Mouse (Mus musculus) monocyte, adult 2 months (primary cell): ENCODE data around the gene Csmd2.

Experiments
- DNase-seq, 2 experiments: peaks; one replicate each; pipeline ENCODE4 v3.0.0; 2022; ENCODE audit warnings: low spot score in 2 of 2, low read depth in 1 of 2

Csmd2 gene

GRCm38 (mm10) chr4:128139991-128140390, 152.3 kb downstream of the Csmd2 start:
- no peak for DNase-seq

DNA sequence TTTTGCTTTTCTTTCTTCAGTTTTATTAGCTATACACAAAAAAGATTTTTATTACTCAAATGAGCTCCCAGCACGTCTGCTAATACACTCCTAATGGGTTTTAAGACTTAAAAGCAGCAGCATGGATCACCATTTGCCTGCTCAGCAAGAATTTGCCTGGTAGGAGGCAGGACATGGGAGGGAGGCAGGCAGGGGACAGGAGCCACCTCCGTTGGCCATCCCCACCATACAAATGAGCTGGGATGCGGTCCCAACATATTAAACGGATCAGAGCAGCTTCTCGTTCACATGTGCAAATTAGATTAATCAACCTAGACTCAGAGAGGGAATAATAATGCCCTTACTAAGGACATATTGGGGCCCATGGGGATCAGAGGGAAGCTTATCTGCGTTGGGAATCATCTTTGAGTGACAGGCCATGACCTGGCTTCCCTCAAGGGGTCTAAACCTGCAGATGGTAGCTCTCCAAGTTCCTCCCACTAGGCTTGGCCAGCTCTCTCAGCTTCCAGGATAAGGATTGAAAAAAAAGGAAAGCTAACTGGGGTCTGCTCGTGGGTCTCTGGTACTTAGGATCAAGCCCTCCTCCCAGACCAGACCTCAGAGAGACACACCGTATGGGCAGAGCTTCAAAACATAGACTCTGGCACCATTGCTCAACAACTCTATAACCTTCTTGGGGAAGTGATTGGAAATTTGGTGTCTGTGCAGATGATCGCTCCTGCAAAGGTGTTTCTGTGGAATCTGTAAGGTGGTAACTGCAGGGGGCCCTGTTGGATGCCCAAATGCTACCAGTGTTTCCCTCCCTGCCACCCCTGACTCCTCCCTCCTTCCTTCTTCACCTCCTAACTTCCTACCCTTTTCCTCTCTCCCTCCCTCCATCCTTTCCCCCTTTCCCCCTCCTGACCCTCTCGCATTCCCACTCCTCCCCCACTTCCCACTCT, 153.8 kb downstream of the Csmd2 start:
- DNase-seq, result no peak

- DNase-seq, result no peak
These were observed 154.6 kb downstream of the Csmd2 start for GRCm38 (mm10) chr4:128142279-128142678.

GRCm38 (mm10) chr4:128143147-128143546, 155.5 kb downstream of the Csmd2 start:
- no peak for DNase-seq

DNA sequence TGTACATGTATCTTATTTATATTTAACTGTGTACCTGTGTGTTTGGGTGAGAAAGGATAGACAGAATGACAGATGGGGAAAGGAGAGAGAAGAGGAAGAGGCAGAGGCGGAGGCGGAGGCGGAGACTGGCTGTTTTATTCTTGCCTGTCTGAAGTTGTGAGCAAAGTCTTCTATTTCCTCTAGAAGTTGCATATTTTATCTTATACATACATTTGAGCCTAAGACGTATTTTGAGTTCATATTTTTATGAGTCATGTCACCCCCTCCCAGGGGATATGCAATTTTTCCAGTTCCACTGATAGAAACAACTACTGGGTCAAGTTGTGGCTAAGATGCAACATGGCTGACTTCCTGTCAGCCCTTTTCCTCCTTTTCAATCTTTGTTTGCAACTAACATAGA, 161.9 kb downstream of the Csmd2 start:
- no peak for DNase-seq

- no peak for DNase-seq
These were observed 164.4 kb downstream of the Csmd2 start for GRCm38 (mm10) chr4:128152066-128152465.

DNA sequence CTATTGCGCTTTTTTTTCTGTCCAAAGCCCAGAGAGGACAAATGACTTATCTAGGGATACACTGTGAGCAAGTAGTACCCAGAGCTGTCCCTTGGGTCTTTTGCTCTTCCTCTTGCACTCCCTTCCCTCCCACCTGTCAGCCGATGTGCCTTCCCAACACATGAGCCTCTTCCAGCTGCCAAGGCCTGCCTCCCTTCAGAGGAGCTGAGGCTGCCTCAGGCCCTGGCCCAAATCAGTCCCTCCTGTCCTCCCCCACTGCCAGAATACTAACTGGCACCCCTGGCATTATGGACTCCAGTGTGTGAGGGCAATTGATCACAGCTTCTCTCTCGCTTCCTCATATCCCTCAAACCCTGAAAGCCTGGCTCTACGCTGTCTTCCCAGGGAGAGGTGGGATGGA, 165.5 kb downstream of the Csmd2 start:
- no peak for DNase-seq

DNA sequence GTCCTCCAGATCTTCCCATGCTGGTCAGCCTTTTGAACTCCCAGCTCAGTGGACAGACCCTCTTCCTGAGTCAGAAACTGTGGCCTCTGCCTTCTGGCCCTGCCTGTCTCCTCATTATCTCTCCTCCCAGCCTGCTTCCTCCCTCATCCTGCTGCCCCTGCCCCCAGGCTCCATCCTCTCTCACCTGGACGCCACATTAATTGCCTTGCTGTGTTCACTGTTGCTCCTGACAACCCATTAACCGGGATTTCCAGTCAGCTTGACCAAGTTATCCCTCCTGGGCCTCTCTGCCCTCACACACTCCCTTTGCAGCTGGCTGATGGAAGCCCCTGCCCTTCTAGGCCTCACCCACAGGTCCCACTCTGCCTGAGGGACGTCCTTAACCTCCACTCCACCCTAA, 167.6 kb downstream of the Csmd2 start:
- no peak for DNase-seq

GRCm38 (mm10) chr4:128160656-128161055, 173.0 kb downstream of the Csmd2 start:
- DNase-seq, result no peak

DNA sequence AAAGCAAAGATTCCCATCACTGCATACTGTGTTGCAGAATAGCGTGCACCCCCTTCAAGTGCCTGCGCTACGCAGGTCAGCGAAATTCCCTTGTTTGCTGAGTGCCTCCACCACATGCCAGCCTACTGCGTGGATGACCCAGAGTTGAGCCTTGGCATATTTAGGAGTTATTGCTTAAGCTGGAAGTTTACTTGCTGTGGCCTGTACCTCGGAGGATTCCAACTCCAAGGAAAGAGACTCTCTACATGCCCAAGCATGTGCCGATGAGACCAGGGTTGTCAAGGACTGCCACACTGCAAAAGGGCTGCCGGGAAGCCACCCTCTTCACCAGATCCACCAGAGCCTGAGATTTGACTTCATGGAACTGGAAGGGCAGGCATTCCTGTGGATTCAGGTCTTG, 182.5 kb downstream of the Csmd2 start:
- DNase-seq, result no peak

DNA sequence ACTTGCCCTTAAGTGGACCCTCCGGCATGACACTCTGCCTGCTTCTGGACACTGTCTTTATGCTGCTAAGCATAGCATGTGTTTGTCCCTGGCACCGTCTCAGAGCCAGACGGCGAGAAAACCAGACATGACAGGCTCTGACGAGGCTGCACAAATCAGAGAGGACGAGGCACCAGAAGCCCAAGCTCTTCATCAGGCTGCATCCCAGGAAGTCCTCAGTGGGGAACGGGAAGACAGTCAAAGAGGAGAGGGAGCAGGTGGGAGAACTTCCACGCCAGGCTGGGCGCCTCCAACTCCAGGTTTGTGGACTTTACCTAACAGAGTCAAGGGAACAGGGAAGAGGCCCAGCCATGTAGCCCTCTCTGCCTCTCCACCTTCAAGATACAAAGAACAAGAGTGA, 183.6 kb downstream of the Csmd2 start:
- DNase-seq, result no peak

- no peak for DNase-seq
These were observed 184.0 kb downstream of the Csmd2 start for GRCm38 (mm10) chr4:128171701-128172100.

DNA sequence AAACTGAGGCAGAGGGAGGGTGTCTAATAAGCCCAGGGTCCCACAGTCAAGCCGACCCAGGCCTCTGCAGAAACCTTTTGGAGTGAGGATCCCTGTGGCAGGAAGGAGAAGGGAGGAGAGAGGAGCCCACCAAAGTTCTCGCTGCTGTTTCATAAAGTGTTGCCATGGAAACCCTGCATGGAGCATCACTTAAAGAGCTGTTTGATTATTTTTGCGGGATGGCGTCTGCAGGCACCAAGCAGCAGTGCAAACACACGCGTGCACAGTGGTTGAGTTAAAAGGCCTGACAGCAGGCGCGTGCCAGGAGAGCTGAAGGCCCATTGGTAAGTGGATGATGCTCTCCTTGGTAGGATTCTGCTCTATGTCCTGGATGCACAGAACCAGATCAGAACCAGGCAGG, 191.3 kb downstream of the Csmd2 start:
- no peak for DNase-seq

DNA sequence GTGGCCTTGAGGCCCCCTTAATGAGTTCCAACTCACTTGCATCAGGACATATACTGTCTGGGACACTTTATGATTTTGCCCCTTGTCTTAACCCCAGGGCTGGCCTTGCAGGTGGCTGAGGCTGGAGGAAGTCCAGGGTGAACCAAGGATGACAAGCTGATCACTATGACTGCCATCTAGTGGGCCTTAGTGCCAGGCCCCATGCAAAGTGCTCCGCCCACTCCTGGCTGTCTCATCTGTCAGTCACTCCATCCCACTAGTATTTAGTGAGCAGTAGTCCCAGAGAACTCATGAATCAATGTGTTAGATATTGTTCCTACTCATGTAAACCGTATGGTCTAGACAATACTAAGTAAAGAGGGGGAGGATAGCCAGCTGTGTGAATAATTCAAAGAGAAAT, 191.9 kb downstream of the Csmd2 start:
- DNase-seq, result no peak

DNA sequence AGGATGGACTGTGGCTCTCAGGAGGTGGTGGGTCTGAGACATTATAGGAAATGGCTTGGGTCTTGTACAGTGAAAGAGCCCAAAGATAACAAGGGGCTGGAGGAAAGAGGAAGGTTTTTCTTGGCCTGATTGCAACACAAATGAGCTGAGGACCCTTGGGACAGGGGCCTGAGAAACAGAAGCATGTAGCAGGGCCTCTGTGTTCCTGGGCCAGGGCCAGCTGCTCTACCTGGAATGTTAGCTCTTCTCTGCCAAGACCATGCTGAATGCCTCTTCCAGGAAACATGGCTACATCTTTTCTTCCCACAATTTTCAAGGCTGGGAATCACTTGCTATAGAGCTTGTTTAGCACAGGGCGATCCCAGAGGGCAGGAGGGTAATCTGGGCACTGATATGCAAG, 197.1 kb downstream of the Csmd2 start:
- DNase-seq, result no peak

DNA sequence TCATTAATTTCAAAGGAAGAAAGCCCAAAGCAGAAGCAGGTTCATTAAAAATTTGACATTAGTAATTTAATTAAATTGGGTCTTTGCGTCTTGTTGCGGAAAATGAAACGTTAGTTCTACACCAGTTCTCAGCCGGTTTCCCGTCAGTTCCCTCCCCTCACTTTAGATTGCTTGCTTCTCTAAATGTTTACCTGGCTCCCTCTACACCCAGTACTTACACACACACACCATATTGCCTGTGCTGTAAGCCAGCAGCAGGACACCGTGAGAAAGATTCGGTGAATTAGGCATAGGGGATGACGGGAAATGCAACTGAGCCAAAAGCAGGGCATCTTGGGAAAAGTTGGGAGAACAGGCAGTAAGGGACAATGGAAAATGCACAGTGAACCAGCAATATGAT, 206.8 kb downstream of the Csmd2 start:
- DNase-seq, result no peak

- no peak for DNase-seq
These were observed 230.4 kb downstream of the Csmd2 start for GRCm38 (mm10) chr4:128217991-128218595.

DNA sequence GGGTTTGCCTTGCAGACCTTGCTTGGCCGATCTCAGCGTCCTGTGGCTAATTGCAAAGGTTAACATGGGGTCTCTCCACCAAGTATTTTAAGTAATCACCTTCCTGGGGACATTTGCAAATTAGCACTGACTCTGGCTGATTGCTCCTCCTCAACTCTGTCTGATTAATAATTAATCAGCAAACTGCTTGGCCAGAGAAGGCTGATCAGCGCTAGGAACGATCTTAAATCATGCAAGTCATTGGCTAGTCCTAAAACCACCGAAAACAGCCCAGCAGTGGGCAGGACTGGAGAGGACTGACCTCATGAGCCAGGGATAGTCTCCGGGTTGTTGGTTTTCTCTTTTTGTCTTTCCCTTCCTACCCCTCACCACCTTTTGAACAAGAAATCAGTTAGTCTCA, 236.8 kb downstream of the Csmd2 start:
- no peak for DNase-seq

- no peak for DNase-seq
These were observed 240.0 kb downstream of the Csmd2 start for GRCm38 (mm10) chr4:128227377-128228316.

DNA sequence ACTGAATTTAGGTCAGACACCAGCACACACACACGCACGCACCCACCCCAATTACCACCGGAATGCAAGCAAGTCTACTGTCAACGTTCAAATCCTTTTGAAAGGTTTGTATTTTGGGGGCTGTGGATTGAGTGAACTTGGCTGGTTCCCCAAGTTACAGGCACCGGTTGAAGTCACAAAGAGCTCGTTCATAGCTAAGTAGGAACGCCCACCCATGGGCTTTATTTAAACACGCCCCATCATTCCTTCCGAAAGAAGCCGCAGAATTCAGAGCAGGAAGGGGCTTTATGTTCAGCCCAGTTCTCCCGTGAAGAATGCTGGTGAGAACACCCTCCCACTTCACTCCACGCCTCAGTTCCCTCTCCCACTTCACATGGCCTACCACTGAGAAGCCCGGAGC, 245.8 kb downstream of the Csmd2 start:
- no peak for DNase-seq

- no peak for DNase-seq
These were observed 251.5 kb downstream of the Csmd2 start for GRCm38 (mm10) chr4:128239113-128239512.
